Mouse (Mus musculus): ENCODE results near the gene Sult1d1.

DNA sequence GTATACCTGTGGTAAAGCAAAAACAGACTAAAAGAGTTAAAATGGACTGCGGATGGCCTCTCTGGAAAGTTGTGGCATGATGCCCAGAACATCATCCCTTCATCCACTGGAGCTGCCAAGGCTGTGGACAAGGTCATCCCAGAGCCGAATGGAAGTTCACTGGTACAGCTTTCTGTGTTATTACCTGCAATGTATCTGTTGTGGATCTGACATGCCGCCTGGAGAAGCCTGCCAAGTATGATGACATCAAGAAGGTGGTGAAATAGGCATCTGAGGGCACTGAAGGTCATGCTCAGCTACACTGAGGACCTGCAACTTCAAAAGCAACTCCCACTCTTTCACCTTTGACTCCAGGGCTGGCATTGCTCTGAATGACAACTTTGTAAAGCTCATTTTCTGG lies 32.2 kb upstream of the Sult1d1 start:
- TF ChIP-seq POLR2A (IDR thresholded peaks at IDR 0.05; ENCODE audit: borderline replicate concordance, extremely low read depth, low read depth, low read length) (no peak), CTCF (IDR thresholded peaks at IDR 0.05; ENCODE audit: insufficient read depth, low read length) (no peak)

All from lung, adult 2 months (tissue).